Mouse (Mus musculus) stomach, embryonic 15.5 days (tissue): ENCODE results near the gene Vamp3. TPM values are rescaled to one million over a fixed set of nuclear protein-coding genes. Genes with fewer than 3 reads are reported as not detected.
A peak's percentile ranks its signal among the peaks of the same experiment; 100 is the strongest.

Source experiments
- ATAC-seq: fragments of 200-750 bp; cut with Nextera tagmentation; 2 replicates; pipeline ENCODE4 v1.8.0; 2017; ENCODE audit warnings: low read depth, moderate number of reproducible peaks, moderate TSS enrichment; ENCODE audit not compliant: insufficient read depth, low FRiP score
- H3K27ac ChIP-seq: fragments of 300-500 bp; sonication (generic); 2 replicates; pipeline ENCODE4 v1.5.1; 2015; ENCODE audit warnings: mild to moderate bottlenecking, inconsistent platforms
- H3K27me3 ChIP-seq: fragments of 300-500 bp; sonication (generic); replicated peaks from 2 replicates; pipeline ENCODE4 v1.6.1; 2015; ENCODE audit warnings: inconsistent platforms
- H3K36me3 ChIP-seq: fragments of 300-500 bp; sonication (generic); 2 replicates; pipeline ENCODE4 v1.6.1; 2015; ENCODE audit warnings: inconsistent platforms
- H3K4me1 ChIP-seq: fragments of 300-500 bp; sonication (generic); 2 replicates; pipeline ENCODE4 v1.6.1; 2015; ENCODE audit warnings: inconsistent platforms
- H3K4me2 ChIP-seq: fragments of 300-500 bp; sonication (generic); 2 replicates; pipeline ENCODE4 v1.6.1; 2015; ENCODE audit warnings: mild to moderate bottlenecking, inconsistent platforms
- H3K4me3 ChIP-seq: fragments of 300-500 bp; sonication (generic); replicated peaks from 2 replicates; pipeline ENCODE4 v1.5.1; 2015; ENCODE audit warnings: inconsistent platforms
- H3K9ac ChIP-seq: fragments of 300-500 bp; sonication (generic); 2 replicates; pipeline ENCODE4 v1.6.1; 2015; ENCODE audit warnings: inconsistent platforms
- H3K9me3 ChIP-seq: fragments of 300-500 bp; sonication (generic); 2 replicates; pipeline ENCODE4 v1.6.1; 2016; ENCODE audit warnings: inconsistent platforms
- WGBS: fragments of 180-500 bp; shearing (Covaris S2); methylation state at CpG from one replicate; pipeline ENCODE4 v1.1.7; 2015; 5-methylcytosine and 5-hydroxymethylcytosine counted together
- polyA plus RNA-seq: library from polyadenylated mRNA; unstranded; fragments of >200 nt; fragmentation: Nextera tagmentation; extraction: Ambion mirVana; gene quantifications from 2 replicates; pipeline ENCODE4 v1.2.1, GENCODE M21; 2015

Gene Vamp3
- polyA plus RNA-seq, 1 experiment from 2014 or later: 129 TPM

DNA sequence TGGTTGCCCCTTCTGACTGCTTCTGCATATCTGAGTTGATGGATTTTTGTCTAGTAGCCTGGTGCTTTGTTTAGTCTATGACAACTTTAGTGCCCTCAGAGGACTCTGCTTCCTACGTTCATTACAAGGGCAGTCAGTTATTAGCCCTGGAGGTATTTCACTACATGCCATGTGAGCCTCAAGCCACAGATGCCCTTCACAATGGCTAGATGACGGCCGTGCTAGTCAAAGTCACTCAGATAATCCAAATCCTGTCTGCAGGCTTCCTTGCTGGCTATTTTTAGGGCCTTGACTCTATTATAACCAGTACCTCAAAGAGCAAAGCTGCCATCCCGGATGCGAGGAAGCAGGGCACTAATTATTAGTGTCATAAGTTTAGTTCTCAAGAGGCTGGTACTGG, 25.3 kb upstream of the Vamp3 start:
- Histone ChIP-seq H3K4me2 (no peak overlapping the region), H3K36me3 (no peaks in the 10 kb centered on the region), H3K27me3 (no peaks in the 10 kb centered on the region), H3K9me3 (no peaks in the 10 kb centered on the region), H3K9ac (no peak overlapping the region), H3K4me3 (no peak overlapping the region), H3K27ac (no peak overlapping the region), H3K4me1 (no peaks in the 10 kb centered on the region)
- no peak for ATAC-seq
- WGBS: 73% methylated on average over 5 of the region's 5 CpGs

DNA sequence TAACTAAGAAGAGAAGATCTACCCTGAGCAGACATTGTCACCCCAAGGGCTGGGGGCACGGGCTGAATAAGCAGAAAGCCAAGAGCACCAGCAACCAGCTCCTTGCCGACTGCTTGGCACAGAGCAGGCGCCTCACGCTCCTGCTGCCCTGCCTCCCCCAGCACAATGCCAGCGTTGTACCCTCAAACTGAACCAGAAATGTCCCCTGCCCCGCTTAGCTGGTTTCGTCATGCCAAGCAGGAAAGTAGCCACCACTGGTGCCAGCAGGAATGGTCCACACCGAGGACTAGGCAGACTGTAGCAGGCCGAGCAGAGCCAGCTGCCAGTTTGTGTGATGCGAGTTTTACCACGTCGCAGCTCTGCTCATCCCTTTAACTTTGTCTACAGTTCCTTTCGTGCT, 24.2 kb upstream of the Vamp3 start:
- 89% methylated on average over 13 of the region's 13 CpGs for WGBS
- Histone ChIP-seq H3K36me3 (no peaks in the 10 kb centered on the region), H3K9ac (no peak overlapping the region), H3K9me3 (no peaks in the 10 kb centered on the region), H3K27me3 (no peaks in the 10 kb centered on the region), H3K4me3 (no peak overlapping the region), H3K4me1 (no peaks in the 10 kb centered on the region), H3K27ac (no peak overlapping the region), H3K4me2 (no peak overlapping the region)
- no peak for ATAC-seq

DNA sequence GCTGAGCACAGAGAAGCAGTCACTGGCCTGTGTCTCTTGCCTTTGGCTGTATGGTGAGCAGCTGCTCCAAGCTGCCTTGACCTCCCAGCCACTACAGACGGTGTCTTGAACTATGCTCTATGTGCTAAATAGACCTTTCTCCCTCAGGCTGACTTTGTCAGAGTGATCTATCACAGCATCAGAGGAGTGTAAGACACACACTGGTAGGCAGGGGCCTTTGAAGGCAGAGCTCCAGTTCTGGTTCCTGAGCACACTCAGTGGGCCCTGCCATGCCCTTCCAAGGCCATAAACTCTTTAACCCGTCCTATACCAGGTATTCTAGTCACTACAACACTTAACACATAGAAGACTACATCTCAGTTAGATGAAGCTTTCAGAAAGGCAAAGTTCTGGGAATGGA, 23.6 kb upstream of the Vamp3 start:
- H3K27me3 ChIP-seq: no peaks in the 10 kb centered on the region
- 86% methylated on average over 2 of the region's 2 CpGs for WGBS
- no peaks in the 10 kb centered on the region for H3K9me3 ChIP-seq
- H3K4me3 ChIP-seq: no peak overlapping the region
- ATAC-seq: no peak
- H3K27ac ChIP-seq: no peak overlapping the region
- no peaks in the 10 kb centered on the region for H3K36me3 ChIP-seq
- H3K9ac ChIP-seq: no peak overlapping the region
- no peak overlapping the region for H3K4me2 ChIP-seq
- no peaks in the 10 kb centered on the region for H3K4me1 ChIP-seq

DNA sequence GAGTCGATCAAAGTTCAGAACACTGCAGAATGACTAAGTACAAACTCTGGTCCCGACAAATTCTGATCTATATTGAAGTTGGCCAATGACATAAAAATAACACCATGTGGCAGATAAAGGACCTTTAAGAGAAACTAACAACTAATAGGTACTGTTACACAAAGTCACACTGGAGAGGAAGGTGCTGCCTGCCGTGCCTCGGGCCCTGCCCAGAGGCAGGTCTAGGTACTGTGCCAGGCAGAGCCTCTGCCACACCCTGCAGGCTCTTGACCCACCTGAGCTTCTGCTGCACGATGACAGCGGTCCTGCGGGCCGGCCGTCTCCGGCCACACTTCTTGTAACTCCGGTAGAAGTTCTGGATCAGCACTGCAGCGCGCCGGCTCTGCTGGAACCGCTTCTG, 17.1 kb upstream of the Vamp3 start:
- H3K4me1 ChIP-seq: no peaks in the 10 kb centered on the region
- H3K9me3 ChIP-seq: no peaks in the 10 kb centered on the region
- no peak overlapping the region for H3K4me3 ChIP-seq
- ATAC-seq: no peak
- H3K4me2 ChIP-seq: no peak overlapping the region
- no peaks in the 10 kb centered on the region for H3K27me3 ChIP-seq
- H3K27ac ChIP-seq: no peak overlapping the region
- no peaks in the 10 kb centered on the region for H3K36me3 ChIP-seq
- H3K9ac ChIP-seq: no peak overlapping the region
- 90% methylated on average over 15 of the region's 15 CpGs for WGBS

DNA sequence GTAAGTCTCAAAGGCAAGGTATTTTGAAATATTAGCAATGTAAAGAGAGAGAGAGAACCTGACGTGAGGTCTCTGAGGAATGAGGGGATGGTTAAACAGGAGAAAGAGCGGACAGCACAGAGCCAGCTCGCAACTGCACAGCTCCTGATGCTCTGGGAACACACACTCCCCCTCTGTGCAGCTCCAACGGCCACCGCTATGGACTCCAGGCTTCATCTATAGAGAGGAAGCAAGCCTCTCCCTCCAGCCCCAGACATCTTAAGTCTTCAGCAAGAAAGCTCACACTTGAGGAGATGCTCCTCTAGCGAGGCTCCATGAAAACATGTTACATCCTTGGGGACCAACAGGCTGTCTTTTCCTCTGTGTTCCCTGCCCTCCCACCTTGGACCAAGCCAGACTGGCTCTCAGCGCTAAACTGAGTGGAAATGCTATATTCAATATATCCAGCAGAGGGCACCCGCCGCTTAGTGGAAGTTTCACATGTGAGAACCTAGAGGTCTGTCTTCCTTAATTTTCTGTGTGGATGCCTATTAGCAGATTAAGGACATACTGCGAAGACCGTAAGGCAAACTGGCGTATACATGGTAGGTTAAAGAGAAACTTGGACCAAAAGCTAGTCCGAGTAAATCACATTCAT, 15.5 kb upstream of the Vamp3 start:
- Histone ChIP-seq H3K36me3 (no peaks in the 10 kb centered on the region), H3K9ac (no peak overlapping the region), H3K9me3 (no peaks in the 10 kb centered on the region), H3K27ac (no peak overlapping the region), H3K4me2 (no peak overlapping the region), H3K27me3 (no peaks in the 10 kb centered on the region), H3K4me1 (no peaks in the 10 kb centered on the region), H3K4me3 (no peak overlapping the region)
- WGBS: 50% methylated on average over 13 of the region's 13 CpGs
- 0 out of 2 replicates have a peak, but pooled peaks have one; percentile 63 for ATAC-seq

DNA sequence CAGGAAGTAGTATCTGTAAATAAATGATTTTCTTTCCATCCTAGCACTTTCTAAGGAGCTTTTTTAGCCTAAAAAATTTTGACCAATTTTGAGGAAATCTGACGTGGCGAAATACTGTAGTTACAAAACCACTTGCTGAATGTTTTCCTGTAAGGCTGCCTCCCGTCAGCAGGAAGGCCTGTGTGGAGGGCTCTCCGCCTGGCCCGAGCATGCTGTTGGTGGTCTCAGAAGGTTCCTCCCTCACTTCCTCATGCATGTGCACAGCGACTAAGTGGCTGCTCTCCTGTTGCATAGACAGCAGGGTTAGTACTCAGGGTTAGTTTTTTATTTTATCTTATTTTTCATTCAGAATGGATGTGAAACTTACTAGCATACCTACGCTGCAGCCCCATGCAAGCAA, 13.2 kb upstream of the Vamp3 start:
- H3K9me3 ChIP-seq: no peaks in the 10 kb centered on the region
- no peaks in the 10 kb centered on the region for H3K36me3 ChIP-seq
- no peak overlapping the region for H3K4me3 ChIP-seq
- no peaks in the 10 kb centered on the region for H3K4me1 ChIP-seq
- no peak overlapping the region for H3K27ac ChIP-seq
- ATAC-seq: no peak
- no peaks in the 10 kb centered on the region for H3K27me3 ChIP-seq
- no peak overlapping the region for H3K9ac ChIP-seq
- H3K4me2 ChIP-seq: no peak overlapping the region
- WGBS: 75% methylated on average over 7 of the region's 7 CpGs

DNA sequence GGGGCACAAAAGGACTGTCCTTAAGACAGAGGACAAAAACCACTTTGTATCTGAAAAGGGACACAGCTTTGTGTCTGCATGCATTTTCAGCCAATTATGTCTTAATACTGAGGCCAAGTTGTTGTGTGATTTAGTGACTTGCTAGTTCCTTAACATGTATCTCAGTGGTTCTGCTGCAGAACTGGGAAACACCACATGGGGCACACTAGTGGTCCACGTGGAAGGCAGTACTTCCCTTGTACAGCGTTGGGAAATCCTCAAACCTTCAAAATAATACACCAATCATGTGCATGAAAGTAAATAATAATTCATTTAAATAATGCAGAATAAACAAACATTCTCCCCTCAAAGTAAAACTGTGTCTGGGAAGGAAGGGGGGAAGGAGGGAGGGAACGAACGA, 11.0 kb upstream of the Vamp3 start:
- H3K4me3 ChIP-seq: no peak overlapping the region
- no peak overlapping the region for H3K9ac ChIP-seq
- no peaks in the 10 kb centered on the region for H3K36me3 ChIP-seq
- H3K27me3 ChIP-seq: no peaks in the 10 kb centered on the region
- H3K9me3 ChIP-seq: no peaks in the 10 kb centered on the region
- no peak for ATAC-seq
- H3K4me1 ChIP-seq: no peaks in the 10 kb centered on the region
- WGBS: 62% methylated on average over 4 of the region's 4 CpGs
- no peak overlapping the region for H3K27ac ChIP-seq
- H3K4me2 ChIP-seq: no peak overlapping the region

DNA sequence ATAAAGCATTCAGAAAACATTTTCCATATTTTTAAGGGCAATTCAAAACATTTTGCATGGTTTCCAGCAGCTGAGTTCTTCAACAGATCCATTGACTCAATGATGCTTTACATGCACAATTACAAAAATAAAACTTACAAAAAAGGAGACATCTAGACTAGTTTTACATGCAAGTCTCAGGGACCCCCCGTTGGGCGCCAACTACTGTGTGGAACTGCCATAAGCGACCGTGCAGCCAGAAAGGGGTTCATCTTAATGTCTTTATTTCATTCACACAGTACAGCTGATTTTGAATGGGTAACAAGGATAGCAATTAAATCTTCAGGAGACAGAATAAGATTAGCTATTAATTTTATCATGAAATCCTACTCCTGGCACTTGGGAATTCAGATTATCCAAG, 1.8 kb upstream of the Vamp3 start:
- WGBS: 94% methylated on average over 4 of the region's 4 CpGs
- no peak overlapping the region for H3K9ac ChIP-seq
- H3K27me3 ChIP-seq: no peaks in the 10 kb centered on the region
- H3K27ac ChIP-seq: no peak overlapping the region
- ATAC-seq: no peak
- peaks cover 6% of the 10 kb centered on the region for H3K4me1 ChIP-seq
- no peaks in the 10 kb centered on the region for H3K36me3 ChIP-seq
- no peak overlapping the region for H3K4me3 ChIP-seq
- H3K9me3 ChIP-seq: no peaks in the 10 kb centered on the region
- no peak overlapping the region for H3K4me2 ChIP-seq

DNA sequence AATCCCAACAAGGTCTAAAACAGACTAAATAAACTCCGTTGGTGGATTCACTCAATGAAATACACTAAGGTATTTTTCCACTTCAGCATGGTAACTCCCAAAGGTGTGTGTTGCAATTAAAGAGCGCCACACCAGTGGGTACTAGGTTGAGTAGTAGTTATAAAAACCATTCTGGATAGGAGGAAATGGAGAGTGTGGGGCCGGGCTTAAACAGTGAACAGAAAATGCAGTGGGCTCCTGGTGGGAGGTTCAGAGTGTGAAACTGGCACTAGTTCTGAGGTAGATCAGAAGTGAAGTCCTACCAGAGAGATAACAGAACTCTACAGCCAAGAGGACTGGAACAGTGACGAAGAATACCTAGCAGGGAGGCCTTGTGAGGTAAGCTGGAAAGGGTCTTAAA, 871 bp upstream of the Vamp3 start:
- peak overlapping the region; percentile 88; the same call in 1 of the 2 replicates for H3K4me3 ChIP-seq
- H3K27me3 ChIP-seq: no peaks in the 10 kb centered on the region
- no peak overlapping the region for H3K9ac ChIP-seq
- peaks cover 6% of the 10 kb centered on the region for H3K4me1 ChIP-seq
- peak overlapping the region; percentile 64 for H3K4me2 ChIP-seq
- H3K36me3 ChIP-seq: peaks cover 5% of the 10 kb centered on the region; the same call in 1 of the 2 replicates
- 84% methylated on average over 4 of the region's 4 CpGs for WGBS
- H3K9me3 ChIP-seq: no peaks in the 10 kb centered on the region
- no peak for ATAC-seq
- peak overlapping the region; percentile 83 for H3K27ac ChIP-seq

DNA sequence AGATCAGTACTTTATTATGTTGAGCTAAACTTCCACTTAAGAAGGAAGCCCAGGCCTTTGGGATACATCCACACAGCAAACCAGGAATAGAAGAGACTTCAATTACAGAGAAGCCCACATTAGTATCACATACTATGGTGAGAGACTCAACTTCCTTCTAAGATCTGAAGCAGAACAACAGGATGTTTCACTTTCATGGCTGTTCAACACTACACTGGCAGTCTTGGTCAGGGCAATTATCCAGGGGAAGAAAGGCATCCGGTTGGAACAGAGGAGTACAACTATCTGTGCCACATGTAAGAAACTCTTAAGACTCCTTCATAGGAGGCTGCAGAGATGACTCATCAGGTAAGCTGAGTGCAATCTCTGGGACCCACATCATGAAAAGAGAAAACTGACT, 6.6 kb downstream of the Vamp3 start:
- H3K9ac ChIP-seq: no peak overlapping the region
- no peak overlapping the region for H3K4me2 ChIP-seq
- no peak overlapping the region for H3K4me3 ChIP-seq
- WGBS: 79% methylated on average over 1 of the region's 1 CpGs
- H3K27me3 ChIP-seq: no peaks in the 10 kb centered on the region
- no peak overlapping the region for H3K27ac ChIP-seq
- no peak for ATAC-seq
- peaks cover 11% of the 10 kb centered on the region for H3K36me3 ChIP-seq
- H3K4me1 ChIP-seq: no peaks in the 10 kb centered on the region
- H3K9me3 ChIP-seq: no peaks in the 10 kb centered on the region

DNA sequence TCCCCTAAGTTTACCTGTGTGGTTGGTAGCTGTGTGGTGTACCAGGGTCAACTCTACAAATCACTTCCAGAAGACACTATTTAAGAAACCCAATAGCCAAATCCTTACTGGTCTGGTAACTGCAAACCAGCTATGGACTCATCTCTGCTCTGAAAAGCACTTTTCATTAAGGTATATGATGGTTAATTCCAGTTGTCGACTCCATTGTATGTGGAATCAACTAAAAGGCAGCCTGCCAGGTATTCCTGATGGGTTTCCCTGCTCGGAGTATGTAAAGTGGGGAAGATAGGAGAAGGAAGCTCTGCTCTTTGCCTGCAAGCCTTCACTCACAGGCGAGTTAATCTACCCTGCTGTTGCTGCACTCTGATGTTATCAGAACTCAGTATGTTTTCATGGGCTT, 11.2 kb downstream of the Vamp3 start:
- no peak overlapping the region for H3K9ac ChIP-seq
- H3K36me3 ChIP-seq: peaks cover 6% of the 10 kb centered on the region; the same call in 1 of the 2 replicates
- peaks cover 7% of the 10 kb centered on the region; the same call in 1 of the 2 replicates for H3K4me1 ChIP-seq
- no peaks in the 10 kb centered on the region for H3K27me3 ChIP-seq
- no peak overlapping the region for H3K4me3 ChIP-seq
- H3K4me2 ChIP-seq: no peak overlapping the region
- no peak overlapping the region for H3K27ac ChIP-seq
- ATAC-seq: no peak
- WGBS: 86% methylated on average over 3 of the region's 3 CpGs
- no peaks in the 10 kb centered on the region for H3K9me3 ChIP-seq

DNA sequence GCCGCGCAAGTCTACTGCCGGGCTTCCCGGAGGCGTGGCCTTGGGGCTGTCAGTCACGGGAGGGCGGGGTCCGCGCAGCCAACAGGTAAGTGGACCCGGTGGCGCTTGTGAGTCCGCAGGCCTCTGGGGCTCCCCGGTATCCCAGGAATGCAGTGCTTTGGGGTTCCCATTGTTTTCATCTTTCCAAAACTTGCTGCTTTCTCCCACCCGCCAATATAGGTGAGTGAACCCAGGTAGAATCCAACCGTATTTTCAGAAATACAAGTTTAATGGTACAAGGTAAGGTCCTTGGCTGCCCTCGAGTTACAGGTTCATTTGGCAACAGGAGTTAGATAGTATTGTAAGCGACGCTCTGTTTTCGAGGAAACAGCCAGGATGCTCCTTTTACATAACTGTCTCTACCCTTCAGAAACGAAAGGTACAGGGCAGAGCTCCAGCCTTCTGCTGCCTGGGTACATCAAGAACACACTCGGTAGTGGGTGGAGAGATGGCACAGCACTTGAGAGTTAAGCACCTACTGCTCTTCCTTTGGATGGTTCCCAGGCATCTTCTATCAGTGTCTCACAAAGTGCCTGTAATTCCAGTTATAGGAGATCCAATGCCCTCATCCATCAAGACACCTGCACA, 12.7 kb downstream of the Vamp3 start:
- Histone ChIP-seq H3K36me3 (peaks cover 6% of the 10 kb centered on the region; the same call in 1 of the 2 replicates), H3K4me3 (peak overlapping the region; percentile 57), H3K4me2 (peak overlapping the region; percentile 97), H3K9me3 (no peaks in the 10 kb centered on the region), H3K27ac (no peak overlapping the region), H3K9ac (no peak overlapping the region; the same call in 1 of the 2 replicates), H3K27me3 (no peaks in the 10 kb centered on the region), H3K4me1 (peaks cover 7% of the 10 kb centered on the region; the same call in 1 of the 2 replicates)
- ATAC-seq: no peak; the same call in 1 of the 2 replicates
- WGBS: 4% methylated on average over 21 of the region's 21 CpGs
